Mouse (Mus musculus) heart, adult 2 months (tissue): ENCODE data around the gene B230217C12Rik.

Source experiments
- CTCF ChIP-seq: fragments of 200-600 bp; IDR thresholded peaks from 2 replicates; pipeline ENCODE4 v1.8.1; 2022; ENCODE audit warnings: antibody characterized with exemption, mild to moderate bottlenecking, moderate library complexity
- EP300 ChIP-seq: fragments of 200-500 bp; IDR thresholded peaks from 2 replicates; pipeline ENCODE4 v1.6.1; 2011; ENCODE audit warnings: low read depth, low read length, control low read depth; ENCODE audit not compliant: insufficient read depth
- POLR2A ChIP-seq: fragments of 200-500 bp; IDR thresholded peaks from 2 replicates; pipeline ENCODE4 v1.6.1; 2011; ENCODE audit warnings: mild to moderate bottlenecking, low read depth, low read length, control low read depth; ENCODE audit not compliant: insufficient read depth

GRCm38 (mm10) chr11:97862148-97862547, 21.6 kb downstream of the B230217C12Rik start:
- TF ChIP-seq CTCF (no peak), POLR2A (no peak), EP300 (no peak)
